Mouse (Mus musculus) frontal cortex, postnatal 10 days (tissue): ENCODE results near the gene Tent5b.

Experiments
- DNase-seq, 2 experiments: peaks; one replicate each; pipeline ENCODE4 v3.0.0; 2022; ENCODE audit warnings: low spot score in 2 of 2, mixed read lengths in 1 of 2

Tent5b gene

DNA sequence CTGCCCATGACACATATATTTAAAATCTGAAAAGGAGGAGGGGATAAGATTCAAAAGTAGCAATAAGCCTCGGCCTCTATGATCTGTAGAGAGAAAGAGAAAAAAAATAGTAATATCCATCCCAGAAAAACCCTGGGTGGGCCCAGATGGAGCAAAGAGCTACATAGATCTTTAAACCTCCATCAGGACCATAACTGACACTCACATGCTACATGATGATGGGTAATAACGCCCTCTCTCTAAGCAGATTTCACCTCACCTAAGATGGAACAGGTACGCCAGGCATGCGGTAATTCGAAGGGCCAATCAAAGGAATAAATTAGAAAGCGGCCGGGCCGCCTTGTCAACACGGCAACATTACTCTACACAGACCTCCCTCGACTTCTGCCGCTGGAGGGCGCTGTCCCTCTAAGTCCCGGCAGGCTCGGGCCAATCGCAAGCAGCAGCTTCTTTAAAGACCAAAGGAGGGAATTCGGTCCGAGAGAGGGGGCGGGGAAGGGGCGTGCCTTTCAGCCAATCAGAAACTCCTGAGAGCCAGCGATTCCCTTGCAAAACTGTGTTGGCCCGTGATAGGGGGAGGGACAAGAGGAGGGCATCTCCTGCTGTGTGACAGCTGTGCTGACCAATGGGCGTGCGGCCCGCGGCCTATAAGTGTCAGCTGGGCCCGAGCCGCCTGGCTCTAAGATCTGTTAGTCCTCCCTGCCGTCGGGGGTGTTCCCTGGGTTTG lies at the start of gene Tent5b:
Tent5b (plus strand) TSS at position 675 of the 727 bp plus-strand sequence.
- peak; percentile 94 to 98 for DNase-seq

- DNase-seq, result no peak
These were observed 48.4 kb upstream of the Tent5b start for GRCm38 (mm10) chr4:133431508-133431907.

- DNase-seq, result no peak
These were observed 47.3 kb upstream of the Tent5b start for GRCm38 (mm10) chr4:133432560-133433171.

- no peak for DNase-seq
These were observed 44.0 kb upstream of the Tent5b start for GRCm38 (mm10) chr4:133435921-133436320.

DNA sequence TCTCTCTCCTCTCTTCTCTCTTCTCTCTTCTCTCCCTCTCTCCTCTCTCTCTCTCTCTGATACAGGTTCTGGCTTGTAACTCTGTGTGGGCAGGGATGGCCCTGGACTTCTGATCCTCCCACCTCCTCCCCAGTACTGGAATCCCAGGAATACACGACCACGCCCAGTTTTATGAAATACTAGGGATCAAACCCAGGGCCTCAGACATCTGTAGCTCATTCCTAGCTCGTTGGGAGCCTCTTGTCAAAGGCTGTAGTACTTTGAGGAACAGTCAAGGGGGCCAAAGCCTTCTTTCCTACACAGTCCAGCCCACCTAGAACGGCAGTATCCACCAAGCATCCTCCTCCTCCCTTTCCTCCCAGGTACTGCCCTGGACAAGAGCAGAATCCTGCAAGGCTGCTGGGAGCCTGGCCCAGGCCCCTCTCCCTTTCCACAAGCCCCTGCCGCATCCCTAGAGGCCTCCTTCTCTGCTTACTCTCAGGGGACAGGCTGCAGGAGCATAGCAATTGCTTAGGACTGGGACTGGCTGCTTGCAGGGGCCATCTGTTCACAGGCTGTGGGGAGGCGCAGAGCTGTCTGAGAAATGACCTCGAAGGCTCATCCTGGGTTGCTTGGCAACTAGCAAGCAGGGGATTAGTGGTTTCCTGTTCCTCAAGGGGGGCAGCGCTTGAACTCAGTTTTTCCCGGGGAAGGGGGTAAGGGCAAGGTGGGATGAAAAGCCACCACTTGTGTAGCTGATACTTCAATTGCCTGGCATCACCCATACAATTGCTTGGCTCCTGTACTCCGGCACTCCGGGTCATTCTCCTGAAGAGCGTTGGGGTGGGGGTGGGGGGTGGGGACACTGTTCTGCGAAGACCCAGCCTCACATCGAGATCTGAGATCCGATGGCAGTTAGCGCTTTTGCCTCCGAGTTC lies 40.2 kb upstream of the Tent5b start:
- DNase-seq, result peak in 1 of 2 experiments; percentile 46

GRCm38 (mm10) chr4:133440377-133440795 lies 39.5 kb upstream of the Tent5b start:
- DNase-seq, result no peak

DNA sequence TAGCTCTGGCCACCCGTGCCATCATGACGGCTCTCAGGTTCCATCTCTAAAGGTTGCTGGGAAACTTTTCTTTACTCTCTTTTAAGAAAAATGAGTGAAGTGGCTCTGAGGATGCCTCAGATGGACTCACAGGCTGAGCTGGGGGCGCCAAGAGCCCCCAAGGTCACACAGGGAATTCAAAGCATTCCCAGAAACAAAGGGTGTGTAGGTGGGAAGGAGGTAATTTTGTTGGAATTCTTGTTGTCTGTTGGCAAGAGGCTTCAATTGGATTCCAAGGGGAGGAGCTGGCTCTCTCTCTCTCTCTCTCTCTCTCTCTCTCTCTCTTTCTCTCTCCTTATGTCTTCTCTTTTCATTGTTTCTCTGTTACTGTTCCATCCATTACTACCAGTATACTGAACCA lies 37.7 kb upstream of the Tent5b start:
- no peak for DNase-seq

DNA sequence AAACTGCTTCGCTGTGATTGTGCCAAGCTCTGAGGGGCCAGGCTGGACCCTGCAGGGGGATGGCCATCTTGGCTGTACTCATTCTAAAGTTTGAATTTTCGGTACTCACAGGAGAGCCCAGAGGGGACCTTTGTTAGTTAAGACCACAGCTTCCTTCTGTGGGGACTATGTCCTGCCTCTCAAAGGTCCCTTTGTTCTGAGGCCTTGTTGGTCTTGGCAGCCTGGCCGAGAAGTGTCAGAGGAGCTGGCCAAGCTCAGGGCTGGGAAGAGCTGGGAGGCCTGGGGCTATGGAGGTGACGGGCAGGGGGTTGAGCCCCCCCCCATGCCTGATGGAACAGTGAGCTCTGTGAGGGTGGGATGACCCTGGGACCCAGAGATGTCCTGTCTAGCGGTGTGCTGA lies 36.8 kb upstream of the Tent5b start:
- no peak for DNase-seq

- DNase-seq, result no peak
These were observed 34.2 kb upstream of the Tent5b start for GRCm38 (mm10) chr4:133445727-133446126.

DNA sequence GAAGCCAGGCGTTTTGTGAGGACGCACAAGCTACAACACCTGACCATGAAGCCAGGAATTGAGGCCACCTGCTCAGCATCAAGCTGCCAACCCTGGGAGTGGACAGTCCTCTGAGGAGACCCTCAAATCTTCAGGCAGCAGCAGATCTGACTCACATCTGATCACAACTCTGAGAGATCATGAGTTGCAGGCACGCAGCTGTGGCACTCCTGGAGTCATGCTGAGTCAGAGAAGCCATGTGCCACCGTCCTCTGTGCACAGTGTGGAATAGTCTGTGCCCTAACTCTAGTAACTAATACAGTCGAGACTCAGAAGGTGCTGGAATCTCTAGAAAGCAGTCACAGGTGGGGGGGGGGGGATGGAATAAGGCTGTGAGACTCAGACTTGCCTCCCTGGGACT lies 32.6 kb upstream of the Tent5b start:
- DNase-seq, result no peak

- DNase-seq, result no peak
These were observed 32.0 kb upstream of the Tent5b start for GRCm38 (mm10) chr4:133447967-133448366.

GRCm38 (mm10) chr4:133448708-133449388 lies 31.1 kb upstream of the Tent5b start:
- no peak for DNase-seq

- DNase-seq, result peak in 1 of 2 experiments; percentile 41
These were observed 30.2 kb upstream of the Tent5b start for GRCm38 (mm10) chr4:133449726-133450125.

GRCm38 (mm10) chr4:133451536-133451935 lies 28.4 kb upstream of the Tent5b start:
- peak; percentile 40 to 81 for DNase-seq

- no peak for DNase-seq
These were observed 27.5 kb upstream of the Tent5b start for GRCm38 (mm10) chr4:133452433-133452832.

DNA sequence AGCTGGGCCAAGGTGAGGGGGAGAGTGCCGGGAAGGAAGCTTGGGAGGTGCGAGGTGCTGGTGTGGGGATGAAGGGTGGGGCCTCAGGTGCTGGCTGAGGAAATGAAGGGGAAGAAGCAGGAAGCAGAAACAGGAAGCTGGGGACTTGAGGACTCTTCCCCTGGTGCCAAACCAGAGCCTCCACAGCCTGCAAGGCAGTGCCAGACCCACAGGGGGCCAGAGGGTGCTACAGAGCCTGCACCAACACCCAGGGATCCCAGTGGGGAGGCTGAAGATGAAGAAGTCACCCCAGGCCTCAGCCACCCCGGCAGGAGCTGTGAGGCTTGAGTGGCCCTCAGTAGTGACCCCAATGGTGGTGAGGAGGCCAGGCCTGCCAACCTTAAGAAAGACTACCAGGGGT lies 21.9 kb upstream of the Tent5b start:
- no peak for DNase-seq

DNA sequence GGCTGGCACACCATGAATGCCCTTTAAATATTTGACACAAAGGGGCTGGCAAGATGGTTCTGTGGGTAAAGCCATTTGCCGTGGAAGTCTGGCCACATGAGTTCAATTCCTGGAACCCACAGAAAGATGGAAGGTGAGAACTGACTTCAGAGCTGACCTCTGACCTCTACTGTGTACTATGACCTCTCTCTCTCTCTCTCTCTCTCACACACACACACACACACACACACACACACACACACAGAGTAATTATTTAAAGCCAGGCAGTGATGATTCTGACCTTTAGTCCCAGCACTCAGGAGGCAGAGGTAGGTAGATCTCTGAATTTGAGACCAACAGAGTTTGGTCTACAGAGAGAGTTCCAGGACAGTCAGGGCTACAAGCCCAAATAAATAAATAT lies 19.9 kb upstream of the Tent5b start:
- no peak for DNase-seq

DNA sequence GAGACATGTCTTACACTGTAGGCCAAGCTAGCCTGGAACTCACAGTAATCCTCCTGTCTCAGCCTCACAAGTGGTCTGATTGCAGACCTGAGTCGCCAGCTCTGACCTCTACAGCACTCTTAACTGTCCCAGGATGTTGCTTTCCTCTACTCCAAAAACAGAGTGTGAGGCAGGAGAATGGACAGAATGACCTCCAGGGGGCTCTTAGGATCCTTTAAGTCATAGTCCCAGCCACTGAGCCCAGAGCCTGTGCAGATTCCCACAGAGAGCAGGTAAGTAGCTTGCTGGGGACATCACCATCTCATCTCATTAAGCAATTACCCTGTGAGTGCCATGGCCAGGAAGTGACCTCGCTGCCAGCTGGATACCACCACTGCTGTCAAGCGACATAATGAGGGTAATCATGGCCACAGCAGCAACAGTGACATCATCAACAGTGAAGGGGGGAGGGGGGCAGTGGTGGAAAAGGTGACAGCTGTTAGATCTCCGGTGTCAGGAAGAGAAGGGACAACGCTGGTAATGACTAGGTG lies 19.1 kb upstream of the Tent5b start:
- no peak for DNase-seq

DNA sequence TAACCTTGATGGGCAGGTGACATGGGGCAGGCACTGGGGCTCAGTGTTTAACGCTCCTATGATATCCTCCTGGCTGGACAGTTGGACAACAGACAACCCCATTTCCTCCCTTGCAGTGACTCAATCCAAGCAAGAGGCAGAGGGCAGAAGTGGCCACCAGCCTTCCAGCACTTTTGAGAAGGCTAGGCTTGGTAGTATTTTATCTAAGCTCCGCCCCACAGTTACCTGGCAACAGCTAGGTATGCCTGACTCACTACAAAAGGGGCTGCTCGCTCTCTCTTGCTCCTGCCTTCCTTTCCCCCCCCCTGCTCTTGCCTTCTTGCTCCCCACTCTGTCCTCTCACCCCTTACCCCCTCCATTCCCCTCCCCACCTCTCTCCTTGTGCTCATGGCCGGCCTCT lies 18.6 kb upstream of the Tent5b start:
- DNase-seq, result no peak

DNA sequence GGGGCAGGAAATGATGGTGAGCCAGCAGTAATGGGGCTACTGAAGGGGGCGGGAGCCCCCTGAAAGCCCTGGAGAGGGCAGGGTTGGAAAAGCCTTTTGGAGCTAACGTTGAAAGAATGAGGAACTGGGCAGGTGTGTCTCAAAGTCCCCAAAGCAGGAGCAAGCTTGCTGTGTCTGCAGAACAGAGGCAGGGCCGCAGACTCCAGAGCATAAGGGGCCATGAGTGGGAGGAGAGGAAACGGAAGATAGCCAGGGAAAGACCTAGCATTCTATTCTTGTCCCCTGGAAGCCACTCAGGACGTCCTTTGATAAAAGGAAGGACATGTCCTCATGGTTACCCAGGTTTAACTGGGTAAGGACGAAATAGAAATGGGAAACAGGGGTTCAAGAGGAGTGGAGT lies 16.7 kb upstream of the Tent5b start:
- DNase-seq, result no peak

DNA sequence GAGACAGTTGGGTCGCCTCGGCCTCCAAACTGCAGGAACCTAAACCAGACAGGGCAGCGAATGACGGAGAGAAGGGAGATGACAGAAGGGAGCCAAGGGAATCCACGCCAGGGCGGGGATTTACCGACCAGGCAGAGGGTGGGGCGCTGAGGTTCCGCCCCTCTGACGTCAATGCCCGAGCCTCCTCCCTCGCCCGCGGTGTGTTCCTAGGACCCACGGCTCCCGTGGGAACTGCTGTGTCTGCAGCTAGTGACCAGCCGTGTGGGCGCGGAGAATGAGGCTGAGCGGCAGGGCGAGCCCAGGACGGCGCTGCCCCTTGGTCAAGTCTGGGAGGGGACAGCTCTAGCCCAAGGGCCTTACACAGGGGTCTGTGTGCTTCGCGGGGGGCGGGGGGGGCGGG lies 11.9 kb upstream of the Tent5b start:
- DNase-seq, result peak in 1 of 2 experiments; percentile 63

- no peak for DNase-seq
These were observed 10.8 kb upstream of the Tent5b start for GRCm38 (mm10) chr4:133469122-133469521.
